Mouse (Mus musculus): ENCODE measurements around the gene Fance.
A peak's percentile ranks its signal among the peaks of the same experiment; 100 is the strongest.

The Fance gene

DNA sequence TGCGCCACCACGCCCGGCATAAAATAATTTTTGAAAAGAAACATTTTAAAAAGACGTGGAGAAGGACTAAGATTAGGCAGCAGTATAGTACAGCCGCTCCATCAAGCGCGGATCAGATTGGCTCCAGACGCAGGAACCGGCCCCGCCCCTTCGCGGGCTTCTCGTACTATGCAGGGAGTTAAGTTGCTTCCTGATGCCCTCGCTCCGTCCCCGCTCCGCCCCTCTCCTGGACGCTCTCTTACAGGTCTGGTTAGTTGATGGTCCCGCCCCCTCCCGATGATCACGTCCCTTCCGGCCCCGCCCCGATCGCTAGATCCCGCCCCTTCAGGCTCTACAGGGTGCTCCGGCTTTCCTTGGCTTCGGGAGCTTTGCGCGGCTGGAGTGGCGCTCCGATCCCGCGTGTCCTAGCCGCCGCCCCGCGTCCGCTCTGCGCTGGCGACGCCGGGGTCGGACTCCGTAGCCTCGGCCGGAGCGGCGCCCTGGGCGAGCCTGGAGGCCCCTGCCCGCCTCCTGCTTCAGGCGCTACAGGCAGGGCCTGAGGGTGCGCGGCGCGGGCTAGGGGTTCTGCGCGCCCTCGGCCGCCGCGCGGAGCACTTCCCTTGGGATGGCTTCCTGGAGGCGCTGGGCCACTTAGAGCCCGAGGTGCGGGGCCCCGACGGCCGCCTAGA lies at the start of gene Fance:
Gene Fance (plus strand): TSS at position 308 of the 668 bp plus-strand sequence.
- peak; percentile 93 to 96 for DNase-seq

DNA sequence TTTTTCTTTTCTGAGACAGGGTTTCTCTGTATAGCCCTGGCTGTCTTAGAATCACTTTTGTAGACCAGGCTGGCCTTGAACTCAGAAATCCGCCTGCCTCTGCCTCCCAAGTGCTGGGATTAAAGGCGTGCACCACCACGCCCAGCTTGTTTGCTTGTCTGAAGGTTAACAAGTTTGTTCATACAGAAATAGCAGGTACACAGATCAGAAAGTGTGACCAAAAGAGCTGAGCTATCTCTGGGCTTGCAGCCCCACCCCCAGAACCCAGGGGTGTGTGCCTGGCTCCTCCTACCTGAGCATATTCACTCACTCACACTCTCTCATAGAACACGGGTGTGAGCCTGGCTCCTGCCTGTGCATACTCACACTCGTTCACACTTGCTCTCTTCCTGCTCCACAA lies 46.1 kb upstream of the Fance start:
- no peak for DNase-seq

DNA sequence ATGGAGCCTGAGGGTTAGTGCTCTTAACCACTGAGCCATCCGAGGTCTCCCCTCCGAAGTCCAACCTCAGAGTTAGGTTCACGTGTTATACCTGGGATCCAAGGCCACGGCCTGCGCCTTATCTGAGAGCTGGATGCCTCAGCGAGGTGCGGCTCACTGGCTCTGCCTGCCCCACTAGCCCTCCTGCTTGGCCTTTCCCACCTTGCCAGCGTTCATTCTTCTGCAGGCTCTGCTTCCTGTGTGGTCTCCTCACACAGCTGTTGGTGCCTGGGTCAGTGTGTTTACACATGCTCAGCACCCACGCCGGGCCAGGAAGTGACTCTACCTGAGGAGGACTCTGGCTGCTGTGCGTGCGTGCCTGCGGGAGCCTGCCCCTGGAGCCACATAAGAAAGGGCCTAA lies 43.2 kb upstream of the Fance start:
- DNase-seq: peak in 1 of 2 experiments; percentile 43

DNA sequence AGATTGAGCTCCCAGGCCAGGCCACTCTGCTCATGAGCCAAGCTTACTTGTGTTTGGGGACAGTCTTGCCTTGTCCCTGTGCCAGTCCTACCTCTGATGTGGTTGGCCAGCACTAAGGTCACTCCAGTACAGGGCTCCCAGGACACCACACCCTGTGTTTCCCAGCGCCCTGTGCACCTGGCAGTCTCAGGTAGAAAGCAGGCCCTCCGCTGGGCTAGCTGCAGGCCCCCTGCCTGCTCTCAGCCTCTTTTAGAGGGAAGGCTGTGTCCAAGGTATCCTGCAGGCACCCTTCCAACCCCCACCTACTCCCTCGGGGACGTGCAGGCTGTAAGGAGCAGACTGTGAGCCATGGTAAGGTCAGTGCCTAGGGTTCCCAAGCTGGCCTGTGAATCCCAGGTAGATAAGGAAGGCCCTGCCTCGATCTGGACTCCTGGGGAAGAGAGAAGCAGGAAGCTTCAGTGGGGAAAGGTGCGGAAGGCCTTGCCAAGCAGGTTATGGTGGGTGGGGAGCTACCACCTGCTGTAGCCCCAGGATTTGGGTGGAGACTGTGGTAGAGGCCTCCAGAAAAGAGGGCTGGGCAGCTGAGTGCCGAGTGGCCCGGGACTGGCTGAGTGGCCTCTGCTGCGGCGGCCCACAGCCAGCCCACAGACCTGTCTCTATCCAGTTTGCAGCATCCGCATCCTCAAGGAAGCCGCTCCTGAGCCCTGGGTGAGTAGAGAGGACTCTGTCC lies 41.6 kb upstream of the Fance start:
- DNase-seq: no peak

DNA sequence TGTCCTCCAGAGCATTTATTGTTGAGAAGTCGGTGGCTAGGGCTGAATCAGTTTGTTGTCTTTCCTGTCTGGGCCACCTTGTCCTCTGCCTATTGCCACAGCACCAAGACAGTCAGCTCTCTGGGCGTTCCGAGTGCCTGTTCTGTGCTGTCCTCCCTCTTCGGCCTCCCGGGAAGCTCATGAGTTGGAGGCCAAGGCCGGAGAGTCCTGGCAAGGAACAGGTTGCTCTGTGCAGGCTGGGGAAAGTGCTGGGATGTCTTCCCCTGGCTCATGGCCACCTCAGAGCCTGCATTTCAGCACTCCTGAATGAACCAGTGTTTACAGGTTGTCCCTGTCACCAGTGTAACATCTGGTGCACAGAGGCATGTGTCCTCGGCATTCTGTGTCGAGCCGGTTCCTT lies 41.0 kb upstream of the Fance start:
- DNase-seq: no peak

DNA sequence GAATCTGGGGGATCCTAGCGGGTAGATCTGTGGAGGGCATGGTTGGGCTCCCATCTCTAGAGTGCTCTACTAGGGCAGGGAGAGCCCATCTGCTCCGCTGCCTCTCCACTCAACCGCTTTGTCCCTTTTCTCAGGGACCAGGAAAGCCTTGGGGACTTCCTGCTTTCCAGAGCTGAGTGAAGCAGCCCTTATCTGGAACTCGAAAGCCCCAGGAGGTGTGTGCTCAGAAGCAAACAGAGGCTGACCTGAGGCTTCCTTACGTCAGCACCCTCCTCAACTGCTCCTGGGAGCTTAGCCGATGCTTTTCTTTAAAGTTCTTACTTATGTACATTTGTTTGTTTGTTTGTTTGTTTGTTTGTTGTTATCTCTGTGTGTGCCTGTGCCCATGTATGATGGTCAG lies 40.5 kb upstream of the Fance start:
- DNase-seq: no peak

DNA sequence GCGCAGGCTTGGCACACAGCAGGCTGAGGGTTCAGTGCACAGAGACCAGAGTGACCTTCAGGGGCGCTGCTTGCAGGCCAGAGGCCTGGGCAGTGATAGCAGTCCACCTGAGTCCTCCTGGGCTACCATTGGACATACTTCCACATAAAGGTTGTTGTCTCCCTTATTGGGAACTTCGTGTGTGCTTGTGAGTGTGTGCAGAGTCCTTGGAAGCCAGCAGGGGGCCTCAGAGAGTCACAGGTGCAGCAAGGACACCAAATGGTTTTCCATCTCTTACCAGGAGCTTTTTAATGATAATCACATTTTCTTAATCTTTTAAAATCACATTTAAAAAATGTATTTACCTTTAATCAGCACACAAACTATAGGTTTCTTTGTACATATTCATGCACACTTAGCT lies 38.6 kb upstream of the Fance start:
- DNase-seq: no peak

DNA sequence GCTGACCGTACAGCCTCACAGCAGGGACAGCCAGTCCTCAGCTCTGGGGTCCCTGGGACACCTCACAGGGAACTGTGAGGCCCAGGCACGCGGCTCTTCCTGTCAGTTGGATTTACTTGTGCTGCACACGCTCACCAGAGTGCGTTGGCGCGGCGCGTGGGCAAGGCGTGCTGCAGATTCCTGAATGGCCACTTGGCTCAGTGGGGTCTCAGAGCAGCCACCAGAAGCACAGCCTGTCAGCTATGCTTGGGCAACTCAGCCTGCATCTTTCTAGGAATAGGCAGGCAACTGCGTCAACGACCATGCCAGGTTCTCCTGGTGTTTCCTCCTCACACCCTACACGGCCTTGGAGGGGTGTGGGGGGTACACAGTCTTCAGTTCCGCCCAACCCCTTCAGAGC lies 36.1 kb upstream of the Fance start:
- DNase-seq: no peak

DNA sequence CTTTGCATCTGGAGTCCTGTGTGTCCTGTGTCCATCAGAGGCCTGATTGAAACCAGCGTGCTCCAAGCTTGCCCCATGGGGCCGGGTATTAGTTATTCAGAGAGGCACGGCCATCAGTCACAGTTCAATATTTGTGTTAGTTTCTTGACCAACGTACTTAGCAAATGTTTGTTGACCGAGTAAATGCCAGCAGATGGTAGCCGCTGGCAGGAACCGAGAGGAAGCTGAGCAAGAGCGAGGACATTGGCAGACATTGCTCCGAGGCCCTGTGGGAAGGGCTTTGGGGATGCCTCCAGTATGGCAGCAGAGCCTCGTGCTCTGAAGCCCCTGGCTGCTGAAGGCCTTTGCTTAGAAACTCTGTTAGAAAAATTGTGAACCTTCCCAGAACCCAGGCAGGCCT lies 35.6 kb upstream of the Fance start:
- DNase-seq: no peak

DNA sequence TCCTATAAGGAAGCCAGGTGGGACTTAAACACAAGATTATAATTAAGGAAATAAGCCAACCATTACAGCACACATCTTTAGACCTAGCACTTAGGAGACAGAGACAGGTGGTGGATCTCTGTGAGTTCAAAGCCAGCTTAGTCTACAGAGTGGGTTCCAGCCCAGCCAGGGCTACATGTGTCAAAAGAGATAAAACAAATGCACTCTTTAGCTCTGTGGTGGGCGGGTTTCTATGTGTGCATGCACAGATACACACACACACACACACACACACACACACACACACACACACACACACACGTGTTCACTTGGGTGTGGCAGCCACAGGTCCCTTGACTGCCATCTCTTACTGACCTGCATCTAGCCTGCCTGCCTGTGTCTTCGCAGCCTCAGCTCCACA lies 35.2 kb upstream of the Fance start:
- no peak for DNase-seq

DNA sequence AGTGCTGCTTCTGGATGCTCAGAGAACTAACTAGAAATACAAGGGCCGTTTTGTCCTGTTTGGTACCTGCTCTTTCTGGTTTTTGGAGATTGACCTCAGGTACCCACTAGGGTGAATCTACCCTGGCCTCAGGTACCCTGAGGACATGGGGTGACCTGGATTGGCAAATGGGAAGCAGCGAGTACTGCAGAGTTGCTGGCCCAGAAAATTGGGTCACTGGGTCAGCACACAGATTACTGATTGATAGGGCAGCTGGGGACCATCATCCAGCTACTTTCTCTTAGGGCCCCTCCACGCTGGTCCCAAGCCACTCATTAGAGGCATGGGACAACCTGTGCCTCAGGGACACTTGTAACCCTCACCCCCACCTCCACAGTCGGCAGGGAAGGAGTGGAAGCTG lies 34.1 kb upstream of the Fance start:
- DNase-seq: no peak

DNA sequence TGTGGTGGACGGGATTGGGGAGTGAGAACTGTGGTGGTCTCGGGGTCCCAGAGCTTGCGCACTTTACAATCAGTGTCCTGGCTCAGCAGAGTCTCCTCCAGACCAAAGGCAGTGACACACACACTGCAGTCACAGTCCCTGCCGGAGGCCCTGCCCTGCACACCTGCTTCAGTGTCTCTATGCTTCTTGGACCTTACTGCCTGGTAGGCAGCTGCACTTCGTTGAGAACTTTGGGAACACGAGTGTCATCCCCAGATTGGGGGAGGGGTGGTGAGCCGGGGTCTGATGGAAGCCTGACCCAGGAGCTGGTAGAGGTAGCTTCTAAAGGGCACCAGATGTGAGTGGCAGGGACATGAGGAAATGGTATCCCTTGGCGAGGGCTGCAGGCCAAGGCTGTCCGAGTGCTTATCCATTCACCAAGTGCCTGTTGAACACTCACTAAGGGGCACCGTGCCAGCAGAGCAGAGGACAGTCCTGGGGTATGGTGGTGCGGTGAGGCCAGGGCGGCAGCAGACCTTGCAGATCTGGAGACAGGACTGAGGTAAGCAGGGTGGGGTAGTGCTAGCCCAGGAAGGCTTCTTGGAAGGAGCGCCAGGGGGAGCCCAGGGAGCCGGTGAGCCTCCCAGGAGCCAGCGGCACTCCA lies 33.4 kb upstream of the Fance start:
- DNase-seq: no peak

DNA sequence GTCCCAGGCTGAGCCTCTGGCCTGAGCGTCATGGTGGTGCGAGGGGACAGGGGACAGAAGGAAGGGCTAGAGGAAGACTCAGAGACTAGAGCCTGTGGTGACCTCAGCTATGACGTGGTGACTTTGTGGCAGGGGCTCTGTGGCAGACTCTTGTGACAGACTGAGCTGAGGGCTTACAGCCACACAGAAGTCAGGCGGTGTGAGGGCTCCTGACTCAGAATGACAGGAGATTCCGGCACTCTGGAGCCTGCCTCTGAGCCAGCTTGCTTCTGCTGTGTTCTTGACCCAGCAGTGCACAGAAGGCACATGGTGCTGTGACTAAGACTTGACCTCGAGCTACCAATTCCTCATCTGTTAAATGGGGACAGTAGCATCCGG lies 32.9 kb upstream of the Fance start:
- DNase-seq: no peak

DNA sequence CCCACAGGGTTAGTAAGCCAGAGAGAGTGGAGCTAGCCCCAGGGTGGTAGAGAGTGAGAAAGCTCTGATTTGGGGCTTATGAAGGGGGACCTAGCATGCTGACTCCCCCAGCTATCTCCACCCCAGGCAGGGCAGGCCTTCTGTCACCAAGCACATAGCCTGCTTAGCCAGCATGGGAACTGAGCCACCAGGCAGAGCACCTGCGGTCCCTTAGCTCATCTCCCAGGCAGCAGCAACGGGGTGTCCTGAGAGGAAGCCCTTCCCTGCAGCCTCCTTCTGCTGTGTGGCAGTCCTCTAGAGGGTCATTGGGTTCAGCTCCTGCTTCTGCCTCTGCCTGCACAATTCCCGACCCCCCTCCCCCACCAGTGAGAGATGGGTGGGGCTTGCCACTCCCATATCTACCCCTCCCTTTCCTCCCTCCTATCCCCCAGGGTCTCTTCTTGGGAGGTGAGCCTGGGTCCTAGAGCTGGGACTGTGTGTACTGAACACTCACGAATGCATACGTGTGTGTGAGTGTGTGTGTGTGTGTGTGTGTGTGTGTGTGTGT lies 32.4 kb upstream of the Fance start:
- no peak for DNase-seq

DNA sequence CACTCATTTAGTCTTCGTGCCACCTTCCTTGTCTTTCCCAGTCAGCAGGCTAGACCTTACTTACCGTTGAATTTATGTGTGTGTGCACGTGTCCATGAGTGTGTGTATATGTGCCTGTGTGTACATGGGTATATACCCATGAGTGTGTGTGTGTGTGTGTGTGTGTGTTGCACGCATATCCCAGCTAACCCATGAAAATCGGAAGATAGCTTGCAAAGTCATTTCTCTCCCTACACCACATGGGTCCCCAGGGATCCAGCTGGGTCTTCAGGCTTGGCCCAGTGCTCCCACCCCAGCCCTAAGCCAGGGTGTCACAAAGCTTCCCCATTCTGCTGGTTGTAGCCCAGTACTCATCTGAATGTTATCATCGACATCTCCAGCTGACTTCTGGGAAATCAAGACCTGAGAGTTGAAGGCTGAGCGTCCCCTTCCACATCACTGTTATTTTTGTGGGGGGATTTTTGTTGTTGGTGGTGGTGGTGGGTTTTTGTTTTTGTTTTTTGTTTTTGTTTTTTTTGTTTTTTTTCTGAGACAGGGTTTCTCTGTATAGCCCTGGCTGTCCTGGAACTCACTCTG lies 31.4 kb upstream of the Fance start:
- no peak for DNase-seq

DNA sequence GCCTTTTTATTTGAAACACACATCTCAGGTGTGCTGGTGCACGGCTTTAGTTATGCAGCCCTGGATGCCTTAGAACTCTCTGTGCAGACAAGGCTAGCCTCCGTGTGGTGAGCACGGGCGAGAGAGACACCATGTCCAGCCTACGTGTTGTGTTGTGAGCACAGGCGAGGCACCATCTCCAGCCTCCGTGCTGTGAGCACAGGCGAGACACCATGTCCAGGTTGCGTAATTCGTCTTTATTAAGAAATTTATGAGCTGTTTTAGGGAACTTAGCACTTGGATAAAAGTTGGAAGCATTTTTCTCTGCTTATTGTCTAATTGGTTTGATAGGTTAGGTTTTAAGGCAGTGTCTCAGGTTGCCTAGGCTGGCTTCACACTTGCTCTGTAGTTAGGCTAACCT lies 30.1 kb upstream of the Fance start:
- DNase-seq: no peak

DNA sequence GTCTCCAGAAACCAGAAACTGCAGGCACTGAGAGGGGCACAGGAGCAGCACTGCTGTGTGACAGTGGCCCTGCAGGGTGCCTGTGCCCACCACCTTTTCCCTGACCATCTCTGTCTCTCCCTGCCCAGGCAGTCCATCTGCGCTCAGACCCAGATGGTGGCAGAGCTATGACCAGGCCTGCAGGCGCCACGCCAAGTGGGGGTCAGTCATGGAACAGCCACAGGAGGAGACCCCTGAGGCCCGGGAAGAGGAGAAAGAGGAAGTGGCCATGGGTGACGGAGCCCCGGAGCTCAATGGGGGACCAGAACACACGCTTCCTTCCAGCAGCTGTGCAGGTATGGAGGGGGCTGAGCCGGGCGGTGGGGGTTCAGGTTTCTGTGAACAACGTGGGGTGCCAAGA lies 27.2 kb upstream of the Fance start:
- DNase-seq: no peak

DNA sequence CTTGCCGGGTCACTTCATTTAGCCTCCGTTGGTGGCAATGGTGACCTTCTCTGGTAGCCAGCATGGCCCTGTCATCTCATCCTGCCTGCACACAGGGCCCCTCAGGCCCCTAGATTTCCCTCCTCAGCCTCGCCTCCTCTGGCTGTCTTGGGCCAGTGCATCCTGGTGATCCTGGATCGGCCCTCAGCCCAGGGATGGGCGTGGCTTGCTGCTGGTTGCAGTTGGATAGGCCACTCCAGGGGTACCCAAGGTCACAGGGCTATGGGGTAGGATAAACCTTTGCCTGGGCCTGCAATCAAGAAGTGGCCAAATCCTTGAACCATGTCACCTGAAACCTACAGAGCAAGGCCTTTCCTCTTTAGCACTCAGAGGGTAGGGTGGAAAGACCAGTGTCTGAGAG lies 26.4 kb upstream of the Fance start:
- DNase-seq: no peak

DNA sequence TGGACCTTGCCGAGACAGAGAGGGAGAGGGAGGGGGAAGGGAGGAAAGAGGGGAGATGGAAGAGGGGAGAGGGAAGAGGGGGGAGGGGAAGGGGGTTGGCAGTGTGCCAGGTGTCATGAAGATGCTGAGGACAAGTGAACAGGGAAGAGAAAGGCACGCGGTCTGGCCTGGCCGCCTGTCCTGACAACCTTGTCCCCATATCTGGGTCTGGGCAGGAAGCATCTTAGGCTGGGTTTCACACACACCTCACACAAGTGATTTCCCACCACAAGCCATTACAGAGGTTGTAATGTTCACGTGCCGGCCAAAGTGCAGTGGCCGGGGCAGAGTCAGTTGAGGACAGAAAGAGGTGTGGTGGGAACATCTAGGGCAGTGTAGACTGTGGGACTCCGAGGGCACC lies 25.7 kb upstream of the Fance start:
- DNase-seq: no peak

DNA sequence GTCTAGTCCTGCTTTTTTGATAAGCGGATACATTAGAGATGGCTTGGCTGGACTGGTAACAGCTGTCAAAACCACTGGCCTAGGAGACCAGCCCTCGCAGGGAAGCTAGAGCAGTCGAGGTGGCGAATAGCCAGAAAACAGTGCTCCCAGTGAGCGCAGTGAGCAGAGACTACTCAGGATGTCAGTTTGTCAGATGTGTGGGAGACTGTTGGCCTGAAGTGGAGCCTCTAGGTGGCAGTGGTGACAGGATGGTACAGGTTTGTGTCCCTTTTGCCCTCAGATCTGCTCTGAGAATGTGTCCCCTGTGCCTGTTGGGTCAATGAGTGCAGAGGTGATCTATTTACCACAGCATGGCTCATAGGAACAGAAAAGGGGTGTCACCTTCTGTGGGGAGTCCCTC lies 25.3 kb upstream of the Fance start:
- peak in 1 of 2 experiments; percentile 27 for DNase-seq

DNA sequence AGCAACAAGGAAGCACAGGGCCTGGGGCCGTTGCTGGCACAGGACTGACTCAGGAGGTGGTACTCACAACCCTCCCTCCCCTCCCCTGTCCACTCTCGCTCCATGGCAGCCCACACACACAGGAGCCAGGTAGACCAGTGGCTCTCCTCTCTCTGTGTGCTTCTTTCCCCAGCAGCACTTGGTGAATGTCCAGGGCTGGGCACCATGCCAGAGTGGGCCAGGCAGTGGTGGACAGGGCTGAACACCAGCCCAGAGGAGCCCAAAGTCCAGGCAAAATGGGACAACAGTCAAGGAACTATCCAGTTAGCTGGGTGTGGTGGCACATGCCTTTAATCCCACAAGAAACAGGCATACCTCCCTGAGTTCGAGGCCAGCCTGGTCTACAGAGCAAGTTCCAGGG lies 23.1 kb upstream of the Fance start:
- no peak for DNase-seq

DNA sequence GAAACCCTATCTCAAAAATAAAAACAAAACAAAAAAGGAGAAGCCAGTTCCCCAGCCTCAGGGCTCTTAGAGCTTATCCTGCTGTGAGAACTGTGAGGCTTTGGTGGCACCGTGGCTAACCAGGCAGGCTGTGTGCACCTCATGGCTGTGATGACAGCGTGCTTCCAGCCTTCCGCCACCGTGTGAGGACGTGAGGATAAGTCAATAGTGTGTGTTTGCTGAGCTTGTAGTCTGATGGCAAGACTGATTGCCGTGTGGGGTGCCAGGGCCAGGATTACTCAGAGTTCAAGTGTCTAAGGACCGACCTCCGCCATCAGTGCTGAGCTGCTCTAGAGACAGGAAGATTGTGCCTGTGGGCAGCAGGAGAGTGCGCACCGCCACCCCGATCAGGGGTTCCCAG lies 22.6 kb upstream of the Fance start:
- DNase-seq: no peak

DNA sequence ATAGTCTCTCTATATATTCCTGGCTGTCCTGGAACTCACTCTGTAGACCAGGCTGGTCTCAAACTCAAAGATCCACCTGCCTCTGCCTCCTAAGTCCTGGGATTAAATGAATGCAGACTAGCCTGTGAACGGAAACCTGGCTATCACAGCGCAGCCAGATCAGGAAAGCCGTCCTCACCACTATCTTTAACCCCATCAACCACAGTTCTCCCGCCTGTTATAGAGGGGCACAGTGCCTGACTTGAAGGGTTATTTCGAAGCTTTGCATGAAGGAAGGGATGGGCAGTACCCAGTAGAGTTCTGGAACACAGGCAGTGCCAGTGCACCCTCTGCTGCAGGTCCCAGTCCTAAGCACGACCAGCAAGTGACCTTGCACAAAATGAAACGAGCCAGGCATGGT lies 22.0 kb upstream of the Fance start:
- no peak for DNase-seq

DNA sequence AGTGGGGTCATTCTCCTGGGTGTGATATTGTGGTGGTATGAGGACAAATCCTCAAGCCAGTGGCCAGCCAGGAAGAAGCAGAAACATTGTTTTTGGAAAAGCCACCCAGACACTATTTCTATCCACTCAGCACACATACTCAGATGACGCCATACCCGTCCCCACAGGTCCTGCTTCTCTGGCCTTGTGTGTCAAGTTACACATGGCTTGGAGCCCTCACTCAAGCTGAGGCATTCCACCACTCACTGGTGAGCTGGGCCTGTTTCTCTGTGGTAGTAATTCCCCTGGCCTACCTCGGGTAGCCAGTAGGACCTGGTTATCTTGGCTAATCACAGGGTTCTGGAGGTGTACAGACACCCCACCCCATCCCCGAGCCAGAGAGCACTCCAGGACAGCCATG lies 19.6 kb upstream of the Fance start:
- DNase-seq: no peak
